Mouse (Mus musculus) retina, adult 2 months (tissue): Measurements from ENCODE around the gene Klc1.
A peak's percentile ranks its signal among the peaks of the same experiment; 100 is the strongest.

Experiments
- DNase-seq: peaks from one replicate; pipeline ENCODE4 v3.0.0-alpha.2; 2012; ENCODE audit warnings: low read depth, low spot score

The Klc1 gene

DNA sequence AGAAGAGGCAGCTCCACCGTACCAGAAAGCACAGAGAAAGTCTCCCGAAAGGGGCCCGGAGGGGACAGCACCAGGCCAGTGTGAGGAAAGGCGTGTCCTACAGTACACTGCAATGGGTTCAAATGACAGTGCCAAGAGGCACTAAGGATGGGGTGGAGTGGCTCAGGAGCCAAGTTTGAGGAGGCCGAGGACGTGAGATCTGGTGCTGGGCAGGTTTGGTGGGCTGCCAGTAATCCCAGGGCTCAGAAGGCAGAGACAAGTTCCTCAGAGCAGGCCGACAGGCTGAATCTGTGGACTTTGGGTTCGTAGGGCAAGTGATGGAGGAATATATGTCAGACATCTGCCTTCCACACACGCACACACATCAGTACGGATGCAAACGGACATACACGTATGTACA lies 54.0 kb downstream of the Klc1 start:
- DNase-seq = no peak

- DNase-seq = no peak
Measured at GRCm38 (mm10) chr12:111813111-111813765, 54.6 kb downstream of the Klc1 start.

DNA sequence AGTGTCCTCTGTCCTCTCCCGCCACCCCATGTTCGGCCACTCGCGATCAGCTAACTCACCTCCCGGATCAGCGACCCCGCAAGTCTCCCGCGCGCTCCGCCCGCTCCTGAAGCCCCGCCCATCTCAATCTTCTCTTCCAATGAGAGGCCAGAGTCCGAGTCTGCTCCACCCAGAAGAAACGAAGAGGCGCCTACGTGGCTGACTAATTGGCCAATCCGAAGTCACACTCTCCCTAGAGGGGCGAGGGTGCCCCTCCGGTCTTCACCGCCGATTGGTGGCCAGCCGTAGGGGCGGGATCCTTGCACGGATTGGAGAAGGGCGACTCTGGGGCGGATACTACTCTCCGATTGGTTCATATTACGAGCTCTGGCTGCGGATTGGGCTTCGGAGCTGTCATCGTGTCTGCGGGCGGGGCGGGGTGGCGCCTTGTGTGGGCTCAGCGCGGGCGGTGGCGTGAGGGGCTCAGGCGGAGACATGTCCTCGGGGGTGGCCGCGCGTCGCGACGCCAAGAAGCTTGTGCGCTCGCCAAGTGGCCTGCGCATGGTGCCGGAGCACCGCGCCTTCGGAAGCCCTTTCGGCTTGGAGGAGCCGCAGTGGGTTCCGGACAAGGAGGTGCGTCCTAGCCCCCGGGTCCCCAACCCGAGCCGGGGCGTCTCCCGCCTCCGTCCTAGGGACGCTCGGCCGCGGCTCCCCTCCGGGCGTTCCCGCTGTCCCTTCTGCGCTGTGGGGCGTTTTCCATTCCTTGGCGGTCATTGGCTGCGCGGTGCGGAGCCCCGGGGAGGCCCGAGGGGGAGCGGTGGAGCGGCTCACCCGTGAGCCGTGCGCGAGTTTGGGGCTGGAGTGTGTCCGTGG lies 55.3 kb downstream of the Klc1 start, which contains the start of the genes Xrcc3 and Zfyve21:
Gene Xrcc3 (minus strand): TSS at position 108 of the 852 bp plus-strand sequence.
Gene Zfyve21 (plus strand): TSS at position 405 of the 852 bp plus-strand sequence.
- DNase-seq = peak; percentile 95

DNA sequence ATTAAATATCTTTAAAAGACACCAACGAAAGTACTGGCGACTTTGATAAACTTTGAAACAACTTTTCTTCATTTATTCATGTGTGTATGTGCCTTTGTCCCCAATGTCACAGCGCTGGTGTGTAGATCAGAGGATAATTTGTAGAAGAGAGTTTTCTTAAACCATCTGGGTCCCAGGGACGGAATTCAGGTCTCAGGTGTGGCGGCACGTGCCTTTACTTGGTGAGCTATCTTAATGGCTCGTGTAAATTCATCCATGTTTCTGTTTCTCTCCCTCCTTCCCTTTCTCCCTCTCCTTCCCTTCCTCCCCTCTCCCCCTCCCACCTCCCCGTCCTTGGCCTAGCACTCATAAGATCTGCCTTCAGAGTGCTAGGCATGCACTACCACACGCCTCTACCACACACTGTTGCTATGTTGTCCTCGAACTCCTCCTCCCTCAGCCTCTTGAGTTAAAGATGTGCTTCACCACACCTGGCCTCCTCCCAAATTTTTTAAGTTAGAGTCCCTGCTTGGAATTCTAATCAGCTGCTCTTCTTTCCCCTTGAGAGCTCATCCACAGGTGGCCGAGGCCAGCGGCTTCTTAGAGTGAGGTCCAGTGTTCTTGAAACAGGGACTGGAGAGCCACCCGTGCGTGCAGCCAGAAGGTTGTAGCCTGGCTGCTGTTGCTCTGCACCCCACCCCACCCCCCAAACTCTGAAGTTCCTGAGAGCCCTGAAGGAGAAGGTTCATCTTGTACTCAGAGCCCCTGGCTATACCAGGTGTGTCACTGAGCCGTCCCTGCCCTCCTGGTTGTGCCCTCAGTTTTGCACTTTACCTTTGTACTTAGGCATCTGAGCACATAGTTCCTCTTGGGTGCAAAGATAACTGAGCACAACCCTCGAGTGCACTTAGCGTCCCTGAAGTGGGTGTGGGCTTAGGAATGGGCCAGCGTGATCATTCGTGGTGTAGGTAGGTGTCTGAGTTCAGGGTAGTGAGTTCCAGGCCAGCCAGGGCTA lies 56.4 kb downstream of the Klc1 start:
- no peak for DNase-seq

- no peak for DNase-seq
Measured at GRCm38 (mm10) chr12:111816528-111816927, 57.9 kb downstream of the Klc1 start.

DNA sequence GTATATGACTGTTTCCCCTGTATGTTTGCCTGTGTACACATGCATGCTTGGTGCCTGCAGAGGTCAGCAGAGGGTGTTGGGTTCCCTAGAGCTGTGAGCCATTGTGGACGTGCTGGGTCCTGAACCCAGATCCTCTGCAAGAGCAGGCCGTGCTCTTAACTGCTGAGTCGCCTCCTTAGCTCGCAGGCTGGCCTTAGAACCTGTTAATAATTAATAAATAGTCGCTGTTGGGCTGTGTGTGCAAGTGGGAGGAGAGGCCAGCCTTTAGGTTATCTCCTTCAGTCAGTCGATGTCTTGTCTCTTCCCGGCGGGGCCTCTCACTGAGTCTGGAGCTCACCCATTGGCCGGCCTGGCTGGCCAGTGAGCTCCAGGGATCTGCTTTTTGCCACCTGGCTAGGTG lies 58.3 kb downstream of the Klc1 start:
- DNase-seq = no peak

DNA sequence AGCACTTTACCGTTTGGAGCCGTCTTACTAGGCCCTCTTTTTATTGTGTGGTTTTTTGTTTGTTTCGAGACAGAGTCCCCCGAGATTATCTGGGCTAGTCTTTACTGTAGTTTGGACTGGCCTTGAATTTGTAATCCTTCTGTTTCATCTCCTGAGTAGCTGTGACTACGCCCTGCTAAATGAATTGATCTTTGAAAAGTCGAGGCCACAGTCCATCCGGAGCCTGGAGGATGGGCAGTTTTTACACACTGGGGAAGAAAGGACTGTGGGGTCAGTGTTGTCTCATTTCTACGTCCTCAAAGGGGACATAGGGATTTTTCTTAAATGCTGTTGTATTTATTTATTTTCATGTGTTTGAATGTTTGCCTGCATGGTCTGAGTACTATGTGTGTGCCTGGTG lies 59.3 kb downstream of the Klc1 start:
- no peak for DNase-seq

- DNase-seq = no peak
Measured at GRCm38 (mm10) chr12:111819936-111820335, 61.3 kb downstream of the Klc1 start.

- no peak for DNase-seq
Measured at GRCm38 (mm10) chr12:111820708-111821107, 62.1 kb downstream of the Klc1 start.

- no peak for DNase-seq
Measured at GRCm38 (mm10) chr12:111821931-111822330, 63.3 kb downstream of the Klc1 start.

- no peak for DNase-seq
Measured at GRCm38 (mm10) chr12:111827556-111827955, 68.9 kb downstream of the Klc1 start.

DNA sequence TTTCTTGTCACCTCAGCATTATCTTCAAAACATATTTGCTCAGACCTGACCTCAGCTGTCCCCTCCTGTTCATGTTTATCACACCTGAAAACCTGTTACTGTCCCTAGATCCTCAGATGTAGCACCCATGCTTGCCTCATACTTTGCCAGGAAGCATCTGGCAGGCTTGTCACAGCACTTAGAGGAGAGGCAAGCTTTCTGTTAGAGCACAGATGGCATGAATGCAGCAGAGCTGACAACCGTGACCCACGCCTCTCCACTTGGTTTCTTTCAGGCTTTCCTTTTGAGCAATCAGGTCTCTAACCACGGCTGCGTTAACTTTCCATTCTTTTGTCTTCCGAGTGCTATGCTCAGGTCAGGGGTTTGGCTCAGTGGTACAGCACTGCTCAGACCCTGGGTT lies 70.8 kb downstream of the Klc1 start:
- DNase-seq = no peak

- no peak for DNase-seq
Measured at GRCm38 (mm10) chr12:111829954-111830353, 71.3 kb downstream of the Klc1 start.

DNA sequence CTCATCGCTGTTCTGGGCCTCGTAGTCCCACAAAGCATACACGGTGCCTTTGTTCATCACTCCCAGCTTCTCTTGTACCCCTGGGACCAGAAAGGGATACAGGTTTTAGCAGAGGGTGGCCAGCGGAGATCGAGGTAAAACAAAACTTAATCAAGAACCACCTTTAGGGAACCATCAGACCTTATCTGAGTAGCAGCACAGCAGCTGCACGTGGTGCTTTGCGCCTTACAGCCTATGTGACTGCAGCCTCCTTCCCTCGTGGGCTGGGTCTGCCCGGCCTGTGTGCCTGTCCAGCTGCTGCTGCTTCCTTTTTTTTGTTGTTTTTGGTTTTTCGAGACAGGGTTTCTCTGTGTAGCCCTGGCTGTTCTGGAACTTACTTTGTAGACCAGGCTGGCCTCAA lies 71.7 kb downstream of the Klc1 start:
- no peak for DNase-seq

DNA sequence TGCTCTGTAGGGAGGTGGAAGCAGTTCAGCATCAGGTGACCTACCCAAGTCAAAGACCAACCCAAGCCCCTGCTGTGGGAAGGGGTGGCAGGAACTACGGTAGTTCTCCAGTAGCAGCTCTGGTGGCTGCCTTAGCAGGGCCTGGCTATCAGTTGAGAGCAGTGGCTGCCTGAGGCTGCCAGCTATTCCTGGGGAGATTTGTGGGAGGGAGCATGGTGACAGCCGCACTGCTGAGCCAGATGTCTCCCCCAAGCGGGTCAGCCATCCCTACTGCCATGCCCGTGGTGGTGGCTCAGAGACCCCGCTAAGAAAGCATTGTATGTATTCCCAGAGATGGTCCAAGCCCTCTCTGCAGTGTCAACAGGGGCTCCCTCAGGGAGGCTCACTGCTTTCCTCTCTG lies 74.0 kb downstream of the Klc1 start:
- DNase-seq = no peak

DNA sequence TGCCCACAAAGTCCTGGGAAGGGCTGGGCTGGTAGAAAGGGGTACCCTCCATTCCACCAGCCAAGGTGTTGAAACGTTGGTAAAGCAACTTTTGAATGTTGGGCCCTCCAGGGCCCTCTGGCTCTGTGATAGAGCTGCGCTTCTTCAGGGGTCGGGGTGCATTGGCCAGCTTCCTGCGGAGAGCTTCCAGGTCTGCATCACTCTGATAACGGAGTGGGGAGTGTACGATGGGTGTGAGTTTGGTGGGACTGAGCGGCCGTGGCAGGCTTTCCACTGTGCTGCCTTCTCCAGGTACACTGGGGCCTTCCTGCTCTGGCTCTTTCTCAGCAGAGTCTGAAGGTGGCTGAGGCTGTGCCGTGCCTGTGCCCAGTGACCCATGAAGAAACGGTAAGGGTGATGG lies 74.8 kb downstream of the Klc1 start:
- no peak for DNase-seq

GRCm38 (mm10) chr12:111842565-111843433 lies 84.2 kb downstream of the Klc1 start:
- DNase-seq = no peak

- no peak for DNase-seq
Measured at GRCm38 (mm10) chr12:111843470-111843869, 84.8 kb downstream of the Klc1 start.

DNA sequence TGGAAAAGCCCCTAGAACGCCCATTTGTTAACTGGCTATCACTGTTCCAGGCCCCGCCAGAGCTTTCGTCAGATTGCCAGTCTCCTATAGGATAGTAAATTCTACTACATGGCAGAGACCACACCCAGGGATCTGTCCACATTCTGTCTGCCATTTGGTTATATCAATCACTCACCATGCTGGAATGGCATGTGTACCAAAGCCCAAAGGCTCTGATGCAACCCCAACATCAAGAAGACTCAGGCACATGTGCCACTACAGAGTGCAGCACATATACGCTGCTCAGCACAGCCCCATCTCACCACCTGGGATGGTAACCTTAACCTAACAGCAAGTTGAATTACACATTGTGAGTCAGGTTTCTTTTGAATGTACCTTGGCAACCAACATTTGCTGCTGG lies 87.3 kb downstream of the Klc1 start:
- DNase-seq = no peak

- DNase-seq = no peak
Measured at GRCm38 (mm10) chr12:111846815-111847214, 88.2 kb downstream of the Klc1 start.

GRCm38 (mm10) chr12:111848300-111848798 lies 89.7 kb downstream of the Klc1 start:
- DNase-seq = no peak
